Mouse (Mus musculus) heart, postnatal 0 days (tissue): Measurements from ENCODE around the gene Scml4. TPM values are rescaled to one million over a fixed set of nuclear protein-coding genes. Genes with fewer than 3 reads are reported as not detected.

ENCODE experiments used
- ATAC-seq: fragments of 200-750 bp; cut with Nextera tagmentation; 2 replicates; pipeline ENCODE4 v1.8.0; 2017; ENCODE audit warnings: low read depth, moderate number of reproducible peaks, moderate library complexity; ENCODE audit not compliant: insufficient read depth
- DNase-seq: peaks from one replicate; pipeline ENCODE4 v3.0.0-alpha.2; 2016; ENCODE audit warnings: low spot score
- H3K27ac ChIP-seq: fragments of 300-500 bp; sonication (generic); 2 replicates; pipeline ENCODE4 v1.5.1; 2014; ENCODE audit warnings: low read depth, mild to moderate bottlenecking
- H3K27me3 ChIP-seq: fragments of 300-500 bp; sonication (generic); 2 replicates; pipeline ENCODE4 v1.6.1; 2014; ENCODE audit warnings: low read length, mixed read lengths; ENCODE audit not compliant: control insufficient read depth, insufficient read depth
- H3K36me3 ChIP-seq: fragments of 300-500 bp; sonication (generic); replicated peaks from 2 replicates; pipeline ENCODE4 v1.6.1; 2014; ENCODE audit warnings: low read length, mixed read lengths; ENCODE audit not compliant: control insufficient read depth, insufficient read depth
- H3K4me1 ChIP-seq: fragments of 300-500 bp; sonication (generic); 2 replicates; pipeline ENCODE4 v1.6.1; 2014; ENCODE audit warnings: antibody characterized with exemption; ENCODE audit not compliant: control insufficient read depth, insufficient read depth
- H3K4me2 ChIP-seq: fragments of 300-500 bp; sonication (generic); 2 replicates; pipeline ENCODE4 v1.6.1; 2014; ENCODE audit warnings: low read depth, mild to moderate bottlenecking, low read length, moderate library complexity
- H3K4me3 ChIP-seq: fragments of 300-500 bp; sonication (generic); 2 replicates; pipeline ENCODE4 v1.5.1; 2014; ENCODE audit warnings: low read depth, low read length
- H3K9ac ChIP-seq: fragments of 300-500 bp; sonication (generic); replicated peaks from 2 replicates; pipeline ENCODE4 v1.6.1; 2014; ENCODE audit warnings: low read depth, low read length, mixed read lengths
- H3K9me3 ChIP-seq: fragments of 300-500 bp; sonication (generic); replicated peaks from 2 replicates; pipeline ENCODE4 v1.6.1; 2016; ENCODE audit warnings: low read length; ENCODE audit not compliant: control insufficient read depth
- CTCF ChIP-seq: IDR thresholded peaks from 2 replicates; pipeline ENCODE4 v1.5.1; 2016; ENCODE audit warnings: antibody characterized with exemption, control low read depth, low read depth
- EP300 ChIP-seq: IDR thresholded peaks from 2 replicates; pipeline ENCODE4 v1.6.1; 2016; ENCODE audit warnings: antibody characterized with exemption, low read depth
- WGBS: fragments of 180-500 bp; shearing (Covaris S2); extraction: QIAGEN DNeasy Blood & Tissue Kit; methylation state at CpG from one replicate; pipeline ENCODE4 v1.1.7; 2014; 5-methylcytosine and 5-hydroxymethylcytosine counted together
- polyA plus RNA-seq: library from polyadenylated mRNA; unstranded; fragments of >200 nt; fragmentation: Nextera tagmentation; extraction: Ambion mirVana; gene quantifications from 2 replicates; pipeline ENCODE4 v1.2.1, GENCODE M21; 2015
- total RNA-seq: library from RNA; depleted of rRNA; stranded (reverse); fragments of >200 nt; gene quantifications from 2 replicates; pipeline ENCODE4 v1.2.3, GENCODE M21; 2014; ENCODE audit warnings: low replicate concordance

Gene Scml4
- total and polyA plus RNA-seq, 2 experiments from 2014 or later, result 0.19 to 1.2 TPM

- Histone ChIP-seq H3K27me3 (no peaks in the 10 kb centered on the region), H3K9ac (no peak overlapping the region), H3K36me3 (no peaks in the 10 kb centered on the region), H3K4me1 (peaks cover 4% of the 10 kb centered on the region; the same call in 1 of the 2 replicates), H3K9me3 (no peaks in the 10 kb centered on the region), H3K4me3 (peak overlapping the region; percentile 24; the same call in 1 of the 2 replicates), H3K27ac (no peak overlapping the region), H3K4me2 (peak overlapping the region; percentile 65)
- DNase-seq, result no peak
- ATAC-seq, result no peak
- WGBS, result 59% methylated on average over 4 of the region's 4 CpGs
- TF ChIP-seq CTCF (no peak), EP300 (no peak)
These were observed 2.6 kb downstream of the Scml4 start for GRCm38 (mm10) chr10:42862806-42863205.

- no peaks in the 10 kb centered on the region for H3K9me3 ChIP-seq
- WGBS, result 37% methylated on average over 31 of the region's 31 CpGs
- H3K36me3 ChIP-seq, result no peaks in the 10 kb centered on the region
- H3K4me2 ChIP-seq, result peak overlapping the region; percentile 65
- peak overlapping the region; percentile 51 for H3K4me3 ChIP-seq
- DNase-seq (peak; percentile 21), ATAC-seq (peak; percentile 31)
- 0 out of 2 replicates have a peak overlapping the region, but pooled peaks have one; percentile 40 for H3K9ac ChIP-seq
- no peaks in the 10 kb centered on the region for H3K27me3 ChIP-seq
- H3K27ac ChIP-seq, result no peak overlapping the region
- no peak for TF ChIP-seq CTCF
- peaks cover 4% of the 10 kb centered on the region; the same call in 1 of the 2 replicates for H3K4me1 ChIP-seq
These were observed 3.6 kb downstream of the Scml4 start for GRCm38 (mm10) chr10:42863621-42864391.

- 0 out of 2 replicates have a peak overlapping the region, but pooled peaks have one; percentile 20 for H3K27ac ChIP-seq
- ATAC-seq (no peak), DNase-seq (peak; percentile 24)
- no peak overlapping the region for H3K4me3 ChIP-seq
- H3K36me3 ChIP-seq, result no peaks in the 10 kb centered on the region
- H3K27me3 ChIP-seq, result no peaks in the 10 kb centered on the region
- H3K4me2 ChIP-seq, result peak overlapping the region; percentile 65; the same call in 1 of the 2 replicates
- no peaks in the 10 kb centered on the region for H3K9me3 ChIP-seq
- WGBS, result 34% methylated on average over 5 of the region's 5 CpGs
- no peak for TF ChIP-seq CTCF
- TF ChIP-seq EP300, result no peak
- H3K9ac ChIP-seq, result no peak overlapping the region
- peaks cover 4% of the 10 kb centered on the region; the same call in 1 of the 2 replicates for H3K4me1 ChIP-seq
These were observed 4.5 kb downstream of the Scml4 start for GRCm38 (mm10) chr10:42864696-42865095.

- TF ChIP-seq CTCF (no peak), EP300 (no peak)
- Histone ChIP-seq H3K4me3 (no peak overlapping the region), H3K4me2 (no peak overlapping the region), H3K9ac (no peak overlapping the region), H3K36me3 (no peaks in the 10 kb centered on the region), H3K27ac (no peak overlapping the region), H3K4me1 (peaks cover 4% of the 10 kb centered on the region; the same call in 1 of the 2 replicates), H3K9me3 (no peaks in the 10 kb centered on the region), H3K27me3 (no peaks in the 10 kb centered on the region)
- ATAC-seq, result no peak
- WGBS, result 85% methylated on average over 9 of the region's 9 CpGs
- DNase-seq, result no peak
These were observed 8.2 kb downstream of the Scml4 start for GRCm38 (mm10) chr10:42868416-42868815.

- TF ChIP-seq CTCF (no peak), EP300 (no peak)
- Histone ChIP-seq H3K36me3 (no peaks in the 10 kb centered on the region), H3K27me3 (no peaks in the 10 kb centered on the region), H3K4me1 (peaks cover 3% of the 10 kb centered on the region; the same call in 1 of the 2 replicates), H3K9me3 (no peaks in the 10 kb centered on the region), H3K9ac (no peak overlapping the region), H3K27ac (no peak overlapping the region), H3K4me2 (no peak overlapping the region), H3K4me3 (no peak overlapping the region)
- no peak for ATAC-seq
- WGBS, result 69% methylated on average over 6 of the region's 6 CpGs
- DNase-seq, result no peak
These were observed 9.3 kb downstream of the Scml4 start for GRCm38 (mm10) chr10:42869467-42869866.
